ENCODE assay signal across 8 mouse cellular contexts in the genomic region with DNA sequence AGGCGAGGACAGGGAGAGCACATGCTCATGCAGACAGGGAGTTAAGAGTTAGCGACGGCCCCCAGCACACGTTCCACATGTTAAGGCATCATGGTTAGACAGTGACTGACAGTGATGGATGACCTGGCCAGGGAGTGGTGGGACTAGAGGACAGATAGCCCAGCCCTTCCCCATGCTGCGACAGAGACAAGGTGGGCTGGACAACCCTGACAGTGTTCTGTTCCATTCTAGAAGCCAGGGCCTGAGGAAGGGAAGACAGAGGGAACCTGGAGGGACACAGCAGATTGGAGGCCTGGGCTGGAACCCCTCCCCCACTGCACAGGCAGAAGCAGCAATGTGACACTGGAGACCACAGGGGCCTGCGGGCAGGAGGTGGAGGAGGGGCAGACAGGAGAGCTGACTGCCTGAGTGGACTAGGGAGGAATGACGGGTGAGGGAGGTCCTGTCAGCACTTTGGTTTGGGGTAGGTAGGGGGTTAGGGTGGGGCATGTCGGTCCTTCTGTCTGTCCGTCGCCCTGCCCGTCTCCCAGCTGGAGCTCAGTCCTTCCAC. TPM values are rescaled to one million over a fixed set of nuclear protein-coding genes. Genes with fewer than 3 reads are reported as not detected.
A peak's percentile ranks its signal among the peaks of the same experiment; 100 is the strongest.
DNase-seq lines count a peak whose midpoint lies in the region; ATAC-seq and TF ChIP-seq lines count a peak whose summit lies in the region.

No protein-coding gene starts in this region.

- 0 out of 2 replicates have a peak overlapping the region, but pooled peaks have one; percentile 23 for H3K9ac ChIP-seq in lung, embryonic 14.5 days
- H3K9ac ChIP-seq in lung, postnatal 0 days (replicated peaks; ENCODE audit: low read depth): no peak overlapping the region
- no peak overlapping the region for H3K9ac ChIP-seq in limb, embryonic 15.5 days

- 85% methylated on average over 11 of the region's 11 CpGs for WGBS in cerebellum, adult 2 months
- 68% methylated on average over 11 of the region's 11 CpGs for WGBS in lung, embryonic 14.5 days
- 74% methylated on average over 11 of the region's 11 CpGs for WGBS in lung, postnatal 0 days
- 78% methylated on average over 11 of the region's 11 CpGs for WGBS in limb, embryonic 15.5 days

- no peak overlapping the region for H3K4me2 ChIP-seq in lung, embryonic 14.5 days
- no peak overlapping the region for H3K4me2 ChIP-seq in lung, postnatal 0 days (replicated peaks; ENCODE audit: low read depth, low read length)
- H3K4me2 ChIP-seq in limb, embryonic 15.5 days: 0 out of 2 replicates have a peak overlapping the region, but pooled peaks have one; percentile 70

- no peak overlapping the region for H3K4me3 ChIP-seq in cerebellum, adult 2 months (replicated peaks; ENCODE audit: insufficient read depth, low read depth, low read length)
- 0 out of 2 replicates have a peak overlapping the region, but pooled peaks have one; percentile 94 for H3K4me3 ChIP-seq in lung, embryonic 14.5 days (ENCODE audit: low read depth, low read length)
- H3K4me3 ChIP-seq in lung, postnatal 0 days (ENCODE audit: low read depth, low read length): no peak overlapping the region
- H3K4me3 ChIP-seq in limb, embryonic 15.5 days: no peak overlapping the region

- TF ChIP-seq POLR2A in cerebellum, adult 2 months (IDR thresholded peaks at IDR 0.05; ENCODE audit: borderline replicate concordance, insufficient read depth, low read length): no peak

- ATAC-seq in lung, embryonic 14.5 days (ENCODE audit: insufficient read depth): no peak
- no peak for ATAC-seq in lung, postnatal 0 days
- ATAC-seq in limb, embryonic 15.5 days (ENCODE audit: insufficient number of reproducible peaks, low FRiP score, low TSS enrichment, low read depth): no peak
- no peak for ATAC-seq in monocyte, adult 5-6 weeks (replicated peaks; ENCODE audit: insufficient number of reproducible peaks, low FRiP score, low TSS enrichment, poor library complexity, severe bottlenecking)

- no peak for TF ChIP-seq EP300 in lung, postnatal 0 days (IDR thresholded peaks at IDR 0.05)

- no peaks in the 10 kb centered on the region for H3K27me3 ChIP-seq in cerebellum, adult 2 months (ENCODE audit: control insufficient read depth, insufficient read depth, low read length)
- H3K27me3 ChIP-seq in lung, embryonic 14.5 days (ENCODE audit: insufficient read depth, low read length): no peaks in the 10 kb centered on the region
- H3K27me3 ChIP-seq in lung, postnatal 0 days (replicated peaks; ENCODE audit: insufficient read depth, low read length): no peaks in the 10 kb centered on the region
- no peaks in the 10 kb centered on the region for H3K27me3 ChIP-seq in limb, embryonic 15.5 days

- H3K27ac ChIP-seq in cerebellum, adult 2 months (ENCODE audit: insufficient read depth, low read length): no peak overlapping the region
- no peak overlapping the region for H3K27ac ChIP-seq in lung, embryonic 14.5 days (ENCODE audit: low read depth)
- H3K27ac ChIP-seq in lung, postnatal 0 days (ENCODE audit: low read length): no peak overlapping the region
- 0 out of 2 replicates have a peak overlapping the region, but pooled peaks have one; percentile 27 for H3K27ac ChIP-seq in limb, embryonic 15.5 days

- peak; percentile 29 to 30 for DNase-seq in cerebellum, adult 2 months
- DNase-seq in cerebellum, postnatal 25 days: no peak
- DNase-seq in lung, embryonic 14.5 days: no peak
- no peak for DNase-seq in lung, postnatal 0 days (ENCODE audit: low spot score)
- peak; percentile 15 for DNase-seq in heart, postnatal 4 days
- no peak for DNase-seq in Muller cell, postnatal 12 days (ENCODE audit: inconsistent ontology term)

- peaks cover 13% of the 10 kb centered on the region for H3K4me1 ChIP-seq in cerebellum, adult 2 months (ENCODE audit: control insufficient read depth, insufficient read depth, low read length)
- H3K4me1 ChIP-seq in lung, embryonic 14.5 days (ENCODE audit: insufficient read depth): peaks cover 13% of the 10 kb centered on the region
- peaks cover 15% of the 10 kb centered on the region for H3K4me1 ChIP-seq in lung, postnatal 0 days (ENCODE audit: insufficient read depth, low read depth, low read length)
- peaks cover 40% of the 10 kb centered on the region for H3K4me1 ChIP-seq in limb, embryonic 15.5 days

- TF ChIP-seq CTCF in cerebellum, adult 2 months (IDR thresholded peaks at IDR 0.05; ENCODE audit: borderline replicate concordance, insufficient read depth, low read depth, low read length): no peak
- no peak for TF ChIP-seq CTCF in lung, embryonic 14.5 days (IDR thresholded peaks at IDR 0.05; ENCODE audit: low read depth)
- TF ChIP-seq CTCF in lung, postnatal 0 days (IDR thresholded peaks at IDR 0.05): no peak

- no peaks in the 10 kb centered on the region for H3K9me3 ChIP-seq in lung, embryonic 14.5 days (ENCODE audit: low read depth, low read length)
- no peaks in the 10 kb centered on the region for H3K9me3 ChIP-seq in lung, postnatal 0 days (ENCODE audit: low read length)
- H3K9me3 ChIP-seq in limb, embryonic 15.5 days: no peaks in the 10 kb centered on the region

- peaks cover 49% of the 10 kb centered on the region for H3K36me3 ChIP-seq in lung, embryonic 14.5 days (ENCODE audit: insufficient read depth)
- peaks cover 17% of the 10 kb centered on the region; the same call in 1 of the 2 replicates for H3K36me3 ChIP-seq in lung, postnatal 0 days (ENCODE audit: insufficient read depth, low read length)
- peaks cover 34% of the 10 kb centered on the region for H3K36me3 ChIP-seq in limb, embryonic 15.5 days

RNA-seq across cellular contexts. Expression of a gene that starts 2.7 kb away (rescaled TPM):
- polyA plus RNA-seq in cerebellum, adult 2 months (2012; rRNA removed): 288 and 305 TPM in 2 replicates
- polyA plus RNA-seq in lung, embryonic 14.5 days (2014; fragmentation: Nextera tagmentation; extraction: Ambion mirVana): 717 and 734 TPM in 2 replicates
- 512 TPM in 2 replicates for polyA plus RNA-seq in lung, postnatal 0 days (2015; fragmentation: Nextera tagmentation; extraction: Ambion mirVana)
- 100 to 1,000 TPM; 296 to 308 TPM for total RNA-seq in heart, postnatal 4 days (2021)
- 581 and 641 TPM in 2 replicates for polyA plus RNA-seq in limb, embryonic 15.5 days (2015; fragmentation: Nextera tagmentation; extraction: Ambion mirVana)
- total RNA-seq in monocyte, adult 5-6 weeks (2017): 163 to 262 TPM (median 173 TPM) in 3 replicates

RNA-seq across cellular contexts. Expression of a gene that starts 5.7 kb away (rescaled TPM):
- polyA plus RNA-seq in cerebellum, adult 2 months (2012; rRNA removed): 98.4 and 105 TPM in 2 replicates
- 872 and 897 TPM in 2 replicates for polyA plus RNA-seq in lung, embryonic 14.5 days (2014; fragmentation: Nextera tagmentation; extraction: Ambion mirVana)
- polyA plus RNA-seq in lung, postnatal 0 days (2015; fragmentation: Nextera tagmentation; extraction: Ambion mirVana): 551 and 555 TPM in 2 replicates
- 100 to 1,000 TPM; 353 to 365 TPM for total RNA-seq in heart, postnatal 4 days (2021)
- polyA plus RNA-seq in limb, embryonic 15.5 days (2015; fragmentation: Nextera tagmentation; extraction: Ambion mirVana): 1,021 and 1,099 TPM in 2 replicates
- 331 to 434 TPM (median 349 TPM) in 3 replicates for total RNA-seq in monocyte, adult 5-6 weeks (2017)

RNA-seq across cellular contexts. Expression of a gene that starts 19.4 kb away (rescaled TPM):
- 42.6 and 51.8 TPM in 2 replicates for polyA plus RNA-seq in cerebellum, adult 2 months (2012; rRNA removed)
- 617 and 627 TPM in 2 replicates for polyA plus RNA-seq in lung, embryonic 14.5 days (2014; fragmentation: Nextera tagmentation; extraction: Ambion mirVana)
- 149 and 150 TPM in 2 replicates for polyA plus RNA-seq in lung, postnatal 0 days (2015; fragmentation: Nextera tagmentation; extraction: Ambion mirVana)
- total RNA-seq in heart, postnatal 4 days (2021): 100 to 1,000 TPM; 134 TPM
- polyA plus RNA-seq in limb, embryonic 15.5 days (2015; fragmentation: Nextera tagmentation; extraction: Ambion mirVana): 342 and 405 TPM in 2 replicates
- 78.4 to 113 TPM (median 112 TPM) in 3 replicates for total RNA-seq in monocyte, adult 5-6 weeks (2017)

RNA-seq across cellular contexts. Expression of a gene that starts 19.5 kb away (rescaled TPM):
- polyA plus RNA-seq in cerebellum, adult 2 months (2012; rRNA removed): 168 and 178 TPM in 2 replicates
- 229 and 237 TPM in 2 replicates for polyA plus RNA-seq in lung, embryonic 14.5 days (2014; fragmentation: Nextera tagmentation; extraction: Ambion mirVana)
- 138 and 151 TPM in 2 replicates for polyA plus RNA-seq in lung, postnatal 0 days (2015; fragmentation: Nextera tagmentation; extraction: Ambion mirVana)
- 100 to 1,000 TPM; 117 to 118 TPM for total RNA-seq in heart, postnatal 4 days (2021)
- 212 and 215 TPM in 2 replicates for polyA plus RNA-seq in limb, embryonic 15.5 days (2015; fragmentation: Nextera tagmentation; extraction: Ambion mirVana)
- total RNA-seq in monocyte, adult 5-6 weeks (2017): 18.5 to 31.2 TPM (median 26.5 TPM) in 3 replicates

RNA-seq across cellular contexts. Expression of a gene that starts 27.8 kb away (rescaled TPM):
- not detected in 2 replicates for polyA plus RNA-seq in cerebellum, adult 2 months (2012; rRNA removed)
- not detected in 2 replicates for polyA plus RNA-seq in lung, embryonic 14.5 days (2014; fragmentation: Nextera tagmentation; extraction: Ambion mirVana)
- not detected in 2 replicates for polyA plus RNA-seq in lung, postnatal 0 days (2015; fragmentation: Nextera tagmentation; extraction: Ambion mirVana)
- total RNA-seq in heart, postnatal 4 days (2021): under 1 TPM in 1 of 2 experiments, not detected in 1; 0.83 TPM
- 3.2 and 11.9 TPM in 2 replicates for polyA plus RNA-seq in limb, embryonic 15.5 days (2015; fragmentation: Nextera tagmentation; extraction: Ambion mirVana)
- not detected in 3 replicates for total RNA-seq in monocyte, adult 5-6 weeks (2017)

Comparison
In these comparisons a context has a peak if more than half of its experiments do, and no peak if none do; other contexts are left out.
1. DNase-seq: peak in cerebellum, adult 2 months (2 of 2) and heart, postnatal 4 days (single experiment); none in cerebellum, postnatal 25 days (0 of 2), lung, embryonic 14.5 days (single experiment), lung, postnatal 0 days (single experiment) and Muller cell, postnatal 12 days (single experiment).